Mouse (Mus musculus) G1E-ER4 (cell line): ENCODE data around the gene Zfp444. TPM values are rescaled to one million over a fixed set of nuclear protein-coding genes. Genes with fewer than 3 reads are reported as not detected.

ENCODE experiments used
- GATA1 ChIP-seq: IDR thresholded peaks from one replicate; pipeline ENCODE4 v1.8.0; 2012; ENCODE audit warnings: low read length, inconsistent platforms
- polyA plus RNA-seq: library from polyadenylated mRNA; stranded (reverse); fragments of >175 nt; gene quantifications from 2 replicates; pipeline ENCODE4 v1.2.3, GENCODE M21; 2012

Gene Zfp444
- polyA plus RNA-seq, 1 experiment, result 81.1 TPM

DNA sequence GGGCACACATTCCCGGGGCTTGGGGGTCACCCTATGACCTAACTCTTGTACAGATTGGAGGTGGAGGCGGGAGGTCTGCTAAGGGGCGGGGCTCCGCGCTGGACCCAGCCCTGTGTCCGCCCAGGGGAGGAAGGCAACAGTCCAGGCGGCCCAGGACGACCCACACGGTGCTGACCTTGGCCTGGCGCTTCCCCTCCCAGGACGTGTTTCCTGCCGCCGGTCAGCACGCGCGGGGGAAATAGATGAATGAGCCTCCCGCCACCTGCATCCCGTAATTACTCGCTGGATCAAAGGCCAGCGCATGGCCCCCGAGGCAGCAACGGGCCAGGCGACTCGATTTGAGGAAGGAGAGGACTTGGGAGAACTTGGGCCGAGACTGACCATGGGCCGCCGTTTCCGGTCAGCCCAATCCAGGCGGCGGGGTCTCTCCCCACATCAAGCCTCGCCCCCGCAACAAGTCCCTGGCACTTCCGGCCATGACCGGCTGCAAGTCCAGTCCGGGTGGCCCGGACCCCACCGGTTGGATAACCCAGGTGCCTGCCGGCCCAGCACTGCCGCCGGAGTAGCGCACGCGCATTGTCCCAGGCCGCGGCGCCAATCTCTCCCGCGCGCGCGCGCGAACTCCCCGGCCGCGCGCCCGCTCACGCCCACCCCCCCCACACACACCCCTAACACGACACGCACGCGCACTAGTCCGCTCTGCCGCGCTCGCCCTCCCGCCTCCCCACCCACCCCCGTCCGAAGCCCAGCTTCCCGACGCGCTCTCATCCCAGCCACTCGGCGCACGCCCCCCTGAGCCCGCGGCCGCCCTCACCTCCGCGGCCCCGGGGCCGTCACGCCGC, 16.8 kb upstream of the Zfp444 start:
- TF ChIP-seq GATA1, result no peak

DNA sequence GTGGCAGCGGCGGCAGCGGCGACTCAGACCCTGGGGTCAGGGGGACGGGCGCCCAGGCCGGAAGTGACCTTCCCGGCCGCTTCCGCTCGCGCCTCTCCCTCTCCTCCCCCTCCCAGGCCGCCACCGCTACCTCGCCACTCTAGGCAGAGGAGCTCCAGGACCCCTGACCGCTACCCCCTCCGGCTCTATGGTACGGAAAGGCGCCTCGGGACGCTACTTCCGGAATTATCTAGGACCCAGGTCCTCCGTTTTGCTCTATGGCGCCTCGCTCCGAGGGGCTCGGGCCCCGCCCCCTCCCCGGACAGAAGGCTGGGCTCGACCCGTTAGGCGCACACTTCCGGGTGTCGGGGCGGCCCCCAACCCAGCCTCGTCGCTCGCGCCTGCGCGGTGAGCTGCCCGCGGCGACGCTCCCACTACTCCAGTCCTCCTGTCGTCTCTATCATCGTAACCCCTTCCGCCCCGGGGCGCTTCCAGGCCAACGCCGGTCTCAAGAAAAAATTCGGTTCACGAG, 16.1 kb upstream of the Zfp444 start, which contains the start of gene Zfp787:
Gene Zfp787 (minus strand): TSS at position 97 of the 511 bp plus-strand sequence.
- no peak for TF ChIP-seq GATA1

DNA sequence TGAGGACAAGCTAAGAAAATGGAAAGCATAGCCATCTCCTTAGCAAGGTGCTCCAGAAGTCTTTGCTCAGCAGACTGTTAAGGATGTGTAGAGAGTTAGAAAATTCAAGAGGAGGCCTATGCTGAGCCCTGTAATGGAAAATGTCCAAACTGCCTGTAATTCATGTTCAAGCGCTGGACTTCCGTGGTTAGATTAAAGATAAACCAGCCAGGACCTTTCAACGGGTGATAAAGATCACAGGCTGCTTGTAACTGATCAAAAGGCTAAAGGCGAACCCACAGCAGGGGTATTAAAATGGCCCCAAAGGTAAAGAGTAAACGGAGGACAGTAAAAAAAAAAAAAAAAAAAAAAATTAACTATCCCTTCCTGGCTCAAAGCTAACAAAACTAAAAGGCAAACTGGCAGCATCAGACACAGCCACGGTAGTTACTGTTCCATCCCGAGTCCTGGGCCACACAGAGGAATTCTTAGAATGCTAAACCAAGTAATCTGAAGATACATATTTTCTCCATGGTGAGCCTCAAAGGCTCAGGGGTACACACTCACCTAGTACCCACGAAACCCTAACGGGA, 15.0 kb upstream of the Zfp444 start:
- peak; percentile 49 for TF ChIP-seq GATA1

DNA sequence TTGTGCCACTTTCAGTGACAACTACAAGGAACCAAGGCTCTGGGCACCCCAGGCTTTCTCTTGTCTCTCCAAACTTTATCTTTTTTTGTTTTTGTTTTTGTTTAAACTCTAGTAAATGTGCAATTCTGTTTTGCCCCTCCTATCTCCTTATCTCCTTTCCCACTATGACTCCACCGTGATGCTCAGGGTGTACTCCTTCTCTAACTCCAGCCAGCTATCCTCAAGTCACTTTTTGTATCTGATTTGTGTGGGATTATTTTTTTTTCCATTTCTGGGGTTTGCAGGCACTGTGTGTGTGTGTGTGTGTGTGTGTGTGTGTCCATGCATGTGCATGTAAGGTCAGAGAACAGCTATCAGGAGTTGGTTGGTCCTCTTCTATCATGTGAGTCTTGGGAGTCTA, 14.5 kb upstream of the Zfp444 start:
- no peak for TF ChIP-seq GATA1

DNA sequence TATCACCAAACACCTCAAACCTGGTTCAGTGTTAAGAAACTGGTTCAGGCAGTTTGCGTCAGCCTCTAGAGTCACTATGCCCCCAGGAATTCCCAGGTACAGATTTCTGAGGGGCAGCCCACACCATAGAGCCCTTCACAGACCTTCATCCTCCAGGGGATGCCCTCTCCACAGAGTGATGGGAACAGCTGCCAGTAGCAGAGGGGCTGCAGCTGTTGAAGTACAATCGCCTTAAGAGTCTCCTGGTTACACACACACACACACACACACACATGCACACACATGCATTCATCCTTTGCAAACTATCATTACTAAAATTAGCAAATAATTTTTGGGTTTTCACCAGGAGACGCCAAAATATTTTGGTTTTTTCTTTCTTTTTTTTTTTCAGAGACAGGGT, 12.4 kb upstream of the Zfp444 start:
- no peak for TF ChIP-seq GATA1

DNA sequence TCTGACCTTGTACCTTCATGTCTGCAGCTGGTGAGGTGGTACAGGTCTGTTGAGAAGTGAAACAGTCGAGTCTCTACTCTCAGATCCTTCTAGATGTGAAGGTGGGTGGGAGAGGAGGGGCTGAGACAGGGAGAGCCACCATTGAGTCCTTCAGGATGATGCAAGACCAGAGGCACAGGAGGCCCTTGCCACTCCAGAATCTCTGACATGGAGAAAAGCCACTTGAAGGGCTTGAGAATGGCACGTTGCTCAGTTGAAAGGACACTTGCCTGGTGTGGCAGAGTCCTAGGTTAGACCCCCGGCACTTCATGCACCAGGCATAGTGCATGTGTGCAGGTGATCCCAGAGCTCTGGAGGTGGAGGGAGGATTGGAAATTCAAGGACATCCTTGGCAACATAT, 10.5 kb upstream of the Zfp444 start:
- TF ChIP-seq GATA1, result no peak

DNA sequence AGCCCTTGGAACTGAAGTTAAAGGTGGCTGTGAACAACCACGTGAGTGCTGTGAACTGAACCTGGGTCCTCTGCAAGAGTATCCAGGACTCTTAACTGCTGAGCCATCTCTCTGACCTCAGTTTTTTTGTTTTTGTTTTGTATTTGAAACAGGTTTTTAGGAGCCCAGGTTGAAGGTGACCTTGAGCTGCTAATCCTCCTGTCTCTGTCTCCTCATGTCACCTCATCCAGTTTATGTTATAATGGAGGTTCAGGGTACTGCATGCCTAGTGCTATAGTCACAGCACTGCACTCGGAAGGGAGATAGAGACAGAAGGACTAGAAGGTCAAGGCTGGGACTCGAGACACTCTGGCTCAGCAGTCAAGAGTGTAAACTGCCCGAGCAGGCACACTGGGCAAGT, 9.9 kb upstream of the Zfp444 start:
- no peak for TF ChIP-seq GATA1

DNA sequence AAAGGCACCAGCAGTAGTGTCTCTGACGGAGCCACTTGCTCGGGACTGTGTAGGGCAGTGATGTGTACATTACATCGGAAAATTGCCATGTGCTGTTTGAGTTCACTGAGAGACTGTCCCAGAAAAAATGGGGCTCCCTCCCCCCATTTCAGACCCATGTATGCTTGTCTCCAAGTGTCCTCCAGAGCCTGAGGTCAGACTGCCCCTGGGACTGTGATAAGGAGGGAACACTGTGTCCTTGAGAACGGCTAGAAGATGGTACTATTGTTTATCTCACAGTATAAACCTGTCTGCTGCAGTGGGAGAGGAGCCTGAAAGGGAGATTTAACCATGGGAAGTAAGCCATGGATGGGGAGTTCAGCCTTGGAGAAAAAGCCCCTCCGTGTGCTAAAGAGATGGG, 7.4 kb upstream of the Zfp444 start:
- TF ChIP-seq GATA1, result no peak

DNA sequence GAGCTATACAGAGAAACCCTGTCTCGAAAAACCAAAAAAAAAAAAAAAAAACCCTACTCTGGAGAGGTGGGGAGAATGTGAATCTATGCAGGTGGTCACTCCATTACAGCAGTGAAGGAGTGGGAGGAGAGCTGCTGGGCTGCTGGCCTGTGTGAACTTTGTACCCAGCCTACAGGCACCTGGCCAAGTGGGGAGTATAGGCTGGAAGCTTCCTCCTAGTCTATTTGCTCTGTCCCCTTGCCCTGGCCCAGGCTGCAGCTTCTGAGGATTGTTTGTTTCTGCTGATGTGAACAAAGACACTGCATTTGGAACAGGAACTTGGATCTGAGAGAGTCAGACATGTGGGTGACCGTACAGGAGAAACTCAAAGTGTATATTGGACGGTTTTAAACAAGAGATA, 2.6 kb upstream of the Zfp444 start:
- TF ChIP-seq GATA1, result no peak

DNA sequence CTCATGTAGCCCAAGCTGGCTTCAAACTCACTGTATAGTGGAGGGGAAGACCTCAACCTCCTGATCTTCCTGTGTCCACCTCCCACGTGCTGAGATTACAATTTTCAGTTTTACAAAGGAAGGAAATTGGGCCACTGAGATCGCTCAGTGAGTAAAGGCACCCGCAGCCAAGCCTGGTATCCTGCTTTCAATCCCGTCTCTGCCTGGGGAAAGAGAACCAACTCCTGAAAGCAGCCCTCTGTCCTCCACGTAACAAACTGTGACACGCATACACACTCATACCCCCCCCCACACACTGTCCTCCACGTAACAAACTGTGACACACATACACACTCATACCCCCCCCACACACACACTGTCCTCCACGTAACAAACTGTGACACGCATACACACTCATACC, 1.6 kb upstream of the Zfp444 start:
- no peak for TF ChIP-seq GATA1

DNA sequence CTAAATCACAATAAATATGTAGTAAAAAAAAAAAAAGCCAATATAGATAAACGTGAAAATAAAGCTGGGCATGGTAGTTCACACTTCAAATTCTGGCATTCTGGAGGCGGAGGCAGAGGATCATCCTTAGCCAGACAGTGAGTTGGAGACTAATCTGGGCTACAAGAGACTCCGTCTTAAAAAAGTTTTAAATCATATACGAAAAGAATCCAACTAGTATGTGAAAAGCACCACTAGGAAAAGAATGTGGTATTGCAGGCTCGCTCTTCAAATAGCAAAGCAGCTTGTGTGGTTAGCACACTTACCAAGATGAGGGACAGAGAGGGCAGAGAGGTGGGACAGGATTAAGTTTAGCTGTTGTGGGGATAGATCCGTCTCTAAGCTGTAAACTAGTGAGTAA, 1.2 kb upstream of the Zfp444 start:
- no peak for TF ChIP-seq GATA1

DNA sequence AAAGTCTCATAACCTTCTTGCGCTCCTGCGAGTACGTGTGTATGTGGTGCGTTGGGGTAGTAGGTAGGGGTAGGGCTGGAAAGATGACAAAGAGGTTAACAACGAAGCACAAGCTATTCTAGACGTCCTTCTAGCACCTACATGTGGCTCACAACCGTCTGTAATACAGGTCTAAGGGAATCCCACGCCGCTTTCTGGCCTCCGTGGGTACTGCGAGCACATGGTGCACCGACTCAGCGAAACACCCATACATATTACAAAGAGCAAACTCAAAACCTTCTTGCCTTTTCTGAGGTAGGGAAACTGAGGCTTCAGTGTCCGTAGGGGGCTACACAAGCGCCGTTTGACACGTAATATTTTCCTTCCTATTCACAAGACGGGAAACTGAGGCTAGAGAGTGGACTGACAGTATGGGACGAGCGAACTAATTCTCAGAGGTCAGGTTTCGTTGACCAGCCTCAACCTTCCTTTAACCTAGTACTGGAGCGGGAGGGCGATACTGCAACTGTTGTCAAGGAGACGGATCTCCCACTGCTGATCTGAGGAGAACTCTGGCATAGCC, 501 bp upstream of the Zfp444 start:
- no peak for TF ChIP-seq GATA1

DNA sequence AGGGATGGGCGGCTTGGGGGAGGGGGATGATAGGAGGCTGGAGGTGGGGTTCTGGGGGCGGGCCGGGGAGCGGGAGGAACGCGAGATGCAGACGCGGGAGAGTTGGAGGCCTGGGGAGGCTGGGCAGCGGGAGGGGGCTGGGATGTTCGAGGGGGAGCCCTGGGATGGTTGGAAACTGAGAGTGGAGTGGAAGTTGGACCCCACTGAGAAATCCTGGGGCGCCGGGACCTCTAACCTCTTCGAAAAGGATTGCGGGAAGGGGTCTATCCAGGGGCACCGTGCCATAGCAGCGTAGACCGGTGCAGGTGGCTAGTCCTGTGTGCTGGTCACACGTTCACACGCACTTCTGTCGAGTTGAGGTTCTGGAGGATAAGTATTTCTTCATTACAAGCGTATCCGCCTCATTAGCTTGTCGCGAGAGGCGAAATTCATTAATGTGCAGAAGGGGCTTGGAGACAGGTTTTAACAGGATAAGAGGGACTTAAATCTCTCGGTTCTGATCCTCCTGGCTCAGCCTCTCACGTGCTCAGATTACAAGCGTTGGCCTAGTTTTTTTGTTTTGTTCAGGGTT, 733 bp downstream of the Zfp444 start:
- no peak for TF ChIP-seq GATA1

DNA sequence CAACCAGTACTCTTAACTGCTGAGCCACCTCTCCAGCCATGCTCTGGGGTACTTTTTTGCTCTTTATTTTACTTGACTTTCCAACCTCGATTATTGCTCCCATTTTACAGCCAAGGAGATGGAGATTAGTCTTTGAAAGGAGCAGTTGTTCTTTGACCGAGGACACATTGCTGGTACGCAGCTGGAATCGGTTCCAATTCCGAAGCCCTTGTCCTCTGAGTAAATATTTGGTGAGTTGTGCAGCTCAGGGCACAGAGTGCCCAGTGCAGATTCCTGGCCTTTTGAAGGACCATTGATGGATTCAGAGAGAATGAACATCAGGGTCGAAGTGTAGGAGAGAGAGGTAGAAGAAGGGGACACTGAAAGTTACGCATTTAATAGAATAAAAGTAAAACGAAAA, 1.8 kb downstream of the Zfp444 start:
- TF ChIP-seq GATA1, result no peak

DNA sequence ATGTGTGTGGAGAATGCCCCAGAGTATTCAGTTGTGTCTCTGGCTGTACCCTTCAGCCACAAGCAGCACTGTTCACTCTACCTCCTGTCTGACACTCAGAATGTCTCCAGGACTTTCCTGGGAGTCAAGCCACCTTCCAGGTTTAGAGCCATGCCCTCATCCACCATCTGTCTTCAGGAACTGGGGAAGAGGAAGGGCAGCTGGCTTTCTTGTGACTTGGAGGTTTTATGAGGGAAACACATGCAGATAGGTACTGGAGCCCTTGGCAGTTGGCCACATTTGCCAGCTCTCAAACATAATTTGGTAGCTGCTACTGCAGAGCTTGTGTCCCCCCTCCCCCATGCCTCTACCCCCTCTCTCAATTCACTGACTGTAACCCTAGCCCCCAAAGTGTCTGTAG, 7.0 kb downstream of the Zfp444 start:
- no peak for TF ChIP-seq GATA1

DNA sequence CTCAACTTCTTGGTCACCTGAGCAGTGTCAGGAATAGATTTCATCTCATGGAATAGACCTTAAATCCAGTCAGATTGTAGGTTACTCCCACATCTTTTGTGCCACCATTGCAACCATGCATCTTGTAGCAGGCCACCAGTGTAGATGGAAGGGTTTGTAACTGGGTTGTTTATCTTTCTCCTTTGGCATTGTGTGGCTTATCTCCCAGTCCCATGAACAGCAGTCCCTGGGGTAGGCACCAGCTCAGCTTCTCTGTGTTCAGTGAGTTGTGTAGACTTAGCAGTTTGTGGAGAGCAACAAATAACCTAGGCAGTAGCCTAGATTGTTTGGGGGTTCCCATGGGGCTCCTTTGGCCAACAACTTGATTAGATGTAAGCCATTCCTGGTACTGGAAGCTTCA, 10.9 kb downstream of the Zfp444 start:
- TF ChIP-seq GATA1, result no peak
